Mouse (Mus musculus) Muller cell, postnatal 12 days (primary cell): ENCODE results near the gene Trak1.
A peak's percentile ranks its signal among the peaks of the same experiment; 100 is the strongest.

Experiments used
- DNase-seq: peaks from one replicate; pipeline ENCODE4 v3.0.0-alpha.2; 2015; ENCODE audit errors: inconsistent ontology term

The Trak1 gene

DNA sequence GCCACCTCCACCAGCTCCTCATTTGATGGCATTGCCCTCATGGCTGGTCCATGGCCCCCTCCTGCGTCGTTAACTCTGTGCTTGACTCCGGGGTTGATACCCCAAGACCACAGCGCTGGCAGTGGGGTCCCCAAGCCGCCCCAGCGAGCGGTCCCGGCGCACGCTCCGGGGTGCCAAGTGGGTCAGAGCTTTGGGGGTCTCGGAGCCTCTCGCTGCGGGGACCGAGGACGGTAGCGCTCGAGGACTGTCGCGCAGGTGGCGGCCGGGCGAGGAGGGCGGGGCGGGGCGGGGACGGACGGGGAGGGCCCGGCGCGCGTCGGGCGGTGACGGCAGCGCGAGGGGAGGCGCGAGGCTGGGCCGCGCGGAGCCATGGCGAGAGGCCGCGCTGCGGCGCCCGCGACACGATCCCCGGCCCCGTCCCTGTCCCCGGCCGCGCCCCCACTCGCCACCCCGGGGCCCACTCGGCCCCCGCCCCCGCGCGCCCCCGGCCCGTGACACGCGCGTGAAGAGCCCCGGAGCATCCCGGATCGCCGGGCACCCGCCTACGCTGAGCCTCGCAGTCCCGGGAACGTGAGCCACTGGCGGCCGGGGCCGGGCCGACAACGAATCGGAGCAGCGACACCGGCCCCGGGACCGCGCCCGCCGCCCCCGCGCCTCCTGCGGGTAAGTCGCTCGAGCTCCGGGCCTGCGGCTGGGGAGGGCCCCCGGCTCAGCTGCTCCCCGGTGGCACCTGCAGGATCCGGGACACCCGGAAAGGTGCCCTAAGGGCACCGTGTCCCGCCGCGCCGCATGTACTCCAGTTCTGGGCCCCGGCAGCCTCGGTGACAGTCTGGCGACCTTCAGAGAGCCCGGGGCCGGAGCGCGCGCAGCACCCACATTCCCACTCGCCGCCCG lies at the start of gene Trak1:
TSS of gene Trak1 (plus strand) at position 332 of the 894 bp plus-strand sequence.
- peak; percentile 81 for DNase-seq

DNA sequence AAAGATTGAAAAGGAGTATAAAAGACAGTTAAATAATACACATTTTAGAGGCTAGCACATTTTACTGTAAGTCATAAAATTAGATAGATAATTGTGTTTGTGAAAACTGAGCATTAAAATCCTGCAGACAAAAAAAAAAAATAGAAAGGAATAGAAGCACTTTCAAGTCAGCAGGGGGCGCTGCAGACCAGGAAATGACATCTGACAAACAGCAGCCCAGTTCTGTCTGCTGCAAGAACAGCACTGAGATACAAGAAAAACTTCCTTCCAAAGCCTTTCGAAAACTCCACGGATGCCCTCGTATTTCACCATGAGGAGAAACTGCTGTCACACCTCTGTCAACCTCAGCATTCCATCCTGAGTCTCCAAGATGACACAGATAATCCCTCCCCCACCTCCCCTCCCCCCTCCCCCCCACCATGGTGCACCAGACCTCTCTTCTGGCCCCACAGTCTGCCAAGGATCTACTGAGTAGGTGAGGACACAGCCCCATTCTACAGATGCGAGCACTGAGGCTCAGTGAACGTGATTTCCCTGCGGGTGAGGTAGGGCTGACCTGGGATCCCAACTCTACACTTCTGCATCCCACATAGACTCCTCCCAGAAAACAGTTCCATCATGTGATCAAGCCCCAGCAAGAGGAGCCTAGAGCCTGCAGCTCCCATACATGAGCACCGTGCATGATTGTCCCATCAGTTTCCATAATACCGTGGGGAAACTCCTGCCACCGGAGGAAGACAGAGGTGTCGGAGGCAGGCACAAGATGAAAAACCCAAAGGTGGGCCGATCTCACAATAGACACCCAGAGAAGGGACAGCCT lies 49.1 kb upstream of the Trak1 start:
- peak; percentile 37 for DNase-seq

DNA sequence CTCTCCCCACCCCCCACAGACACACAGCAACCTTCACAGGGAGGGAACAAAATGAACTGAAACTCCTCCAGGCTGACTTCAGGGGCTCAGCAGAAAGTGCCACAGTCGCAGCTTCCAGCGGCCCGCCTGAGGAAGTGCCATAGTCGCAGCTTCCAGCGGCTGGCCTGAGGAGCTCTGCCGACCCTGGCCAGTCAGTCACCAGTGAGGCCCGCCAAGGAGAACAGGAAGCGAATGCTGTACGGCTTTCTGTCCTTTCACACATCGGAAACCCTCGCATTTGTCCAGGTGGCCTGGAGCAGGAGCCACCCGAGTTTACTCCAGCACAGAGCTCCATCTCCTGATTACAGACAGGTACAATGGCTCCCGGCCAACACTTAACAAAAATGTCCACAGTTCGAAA lies 47.5 kb upstream of the Trak1 start:
- no peak for DNase-seq

GRCm38 (mm10) chr9:121250854-121251253 lies 46.4 kb upstream of the Trak1 start:
- no peak for DNase-seq

- peak; percentile 28 for DNase-seq
Measured at GRCm38 (mm10) chr9:121253983-121254382, 43.3 kb upstream of the Trak1 start.

- no peak for DNase-seq
Measured at GRCm38 (mm10) chr9:121254761-121255160, 42.5 kb upstream of the Trak1 start.

DNA sequence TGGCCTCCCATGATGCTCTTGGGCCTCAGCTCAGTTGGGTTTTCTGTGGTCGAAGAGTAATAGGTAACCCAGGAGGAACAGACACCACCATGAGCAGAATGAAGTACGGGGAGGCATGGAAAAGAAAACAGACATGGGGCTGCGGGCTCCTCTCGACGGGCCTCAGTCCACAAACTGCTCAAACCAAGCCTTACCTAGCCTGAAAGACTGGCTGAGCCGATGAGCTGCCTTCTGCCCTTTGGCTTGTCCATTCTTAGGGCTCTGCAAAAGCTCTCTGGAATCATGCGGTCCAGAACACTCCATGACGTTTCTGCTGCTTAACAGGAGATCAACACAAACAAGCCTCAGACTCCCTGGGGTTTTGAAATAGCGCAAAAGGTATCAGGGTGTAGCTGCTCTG lies 40.2 kb upstream of the Trak1 start:
- no peak for DNase-seq

GRCm38 (mm10) chr9:121265307-121265706 lies 32.0 kb upstream of the Trak1 start:
- no peak for DNase-seq

- no peak for DNase-seq
Measured at GRCm38 (mm10) chr9:121271149-121271548, 26.2 kb upstream of the Trak1 start.

DNA sequence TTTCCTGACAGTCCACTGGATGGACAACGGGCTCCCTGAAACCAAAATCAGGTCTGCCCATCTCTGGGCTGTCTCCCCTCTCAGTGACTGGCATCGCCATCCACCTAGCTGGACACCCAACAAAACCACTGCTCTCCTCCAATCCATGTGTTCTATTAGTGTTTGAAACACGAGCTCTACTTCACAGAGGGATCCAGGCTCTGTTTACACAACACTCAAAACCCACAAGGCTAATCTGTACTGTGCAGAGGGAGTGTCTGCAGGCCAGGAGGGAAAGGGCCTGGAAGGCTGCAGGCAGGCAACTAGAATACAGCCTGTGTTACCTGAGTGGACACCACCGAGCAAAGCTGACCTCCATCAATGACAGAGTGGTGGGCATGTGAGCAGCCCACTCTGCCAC lies 25.7 kb upstream of the Trak1 start:
- no peak for DNase-seq

DNA sequence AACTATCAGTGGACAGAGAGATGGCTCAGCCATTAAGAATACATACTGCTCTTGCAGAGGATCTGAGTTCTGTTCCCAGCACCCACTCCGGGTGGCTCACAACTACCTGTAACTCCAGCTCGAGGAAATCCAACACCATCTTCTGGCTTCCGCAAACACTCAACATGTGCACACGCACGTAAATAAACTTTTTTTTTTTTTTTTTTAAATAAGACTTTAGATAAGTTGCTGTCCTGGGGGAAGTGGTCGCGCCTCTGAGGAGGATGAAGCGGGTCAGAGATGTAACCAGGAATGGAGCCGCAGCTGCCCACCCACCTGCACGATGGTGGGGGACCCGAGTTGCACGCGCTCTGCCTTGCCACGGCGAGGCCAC lies 20.6 kb upstream of the Trak1 start:
- no peak for DNase-seq

DNA sequence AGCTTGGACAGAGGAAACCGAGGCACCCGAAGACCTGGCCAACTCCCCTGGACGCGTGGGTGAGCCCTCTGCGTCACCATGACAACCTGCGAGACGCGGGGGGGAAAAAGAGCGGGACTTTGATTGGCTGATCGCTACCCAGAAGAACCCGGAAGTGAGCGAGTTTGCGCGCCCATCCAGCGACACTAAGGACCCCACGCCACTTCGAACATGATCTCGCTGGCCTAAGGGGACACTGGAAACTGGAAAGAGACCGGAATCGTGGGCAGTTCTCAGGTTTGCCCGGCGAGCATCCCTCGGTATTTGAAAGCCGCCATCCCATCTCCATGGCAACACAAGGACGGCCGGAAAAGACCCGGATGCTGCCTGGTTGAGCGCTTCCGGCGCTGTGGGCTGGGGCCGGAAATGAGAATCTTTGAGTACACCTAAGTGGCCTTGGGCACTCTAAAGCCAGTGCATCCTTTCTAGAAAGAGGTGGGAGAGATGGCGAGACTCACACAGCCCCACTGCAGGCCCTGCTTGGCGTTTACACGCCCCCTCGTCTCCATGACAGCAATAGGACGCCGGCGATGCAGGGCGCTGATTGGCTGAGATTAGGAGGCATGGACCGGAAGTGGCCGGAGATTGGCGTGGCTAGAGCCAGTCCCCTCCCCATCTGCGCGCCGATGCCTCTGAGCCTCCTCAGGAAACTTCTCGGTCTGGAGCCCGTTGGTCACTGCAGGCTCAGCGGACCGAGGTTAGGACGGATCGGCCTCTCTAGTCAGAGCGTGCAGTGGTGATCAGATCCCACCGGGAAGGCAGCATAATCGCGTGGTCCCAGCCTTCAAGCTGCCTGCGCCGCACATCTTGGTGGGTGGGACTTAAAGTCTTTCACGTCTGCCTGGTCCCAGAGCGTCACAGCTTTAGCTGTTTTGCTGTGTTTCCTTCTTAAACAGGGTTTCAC lies 19.9 kb upstream of the Trak1 start, which contains the start of gene Ulk4:
TSS of gene Ulk4 (minus strand) at position 80 of the 943 bp plus-strand sequence.
- peak; percentile 95 for DNase-seq

GRCm38 (mm10) chr9:121279216-121279615 lies 18.1 kb upstream of the Trak1 start:
- no peak for DNase-seq

DNA sequence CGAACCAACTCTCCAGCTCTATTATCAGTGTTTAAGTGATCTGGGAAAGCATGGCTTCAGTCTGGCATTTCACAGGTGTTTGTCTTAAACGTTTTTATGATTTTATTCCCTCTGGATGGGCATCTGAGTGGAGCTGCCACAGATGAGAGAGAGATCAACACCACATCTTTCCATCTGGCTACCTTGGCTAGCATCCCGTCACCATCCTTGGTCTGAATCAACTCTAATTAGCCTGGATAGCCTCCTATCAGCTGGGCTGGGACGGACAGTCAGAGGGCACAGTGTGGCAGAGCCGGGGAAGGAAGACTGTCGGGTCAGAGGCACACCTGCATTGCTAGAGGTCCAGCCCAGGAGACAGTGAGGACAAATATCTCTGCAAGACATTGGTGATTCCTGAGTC lies 15.4 kb upstream of the Trak1 start:
- DNase-seq = no peak

DNA sequence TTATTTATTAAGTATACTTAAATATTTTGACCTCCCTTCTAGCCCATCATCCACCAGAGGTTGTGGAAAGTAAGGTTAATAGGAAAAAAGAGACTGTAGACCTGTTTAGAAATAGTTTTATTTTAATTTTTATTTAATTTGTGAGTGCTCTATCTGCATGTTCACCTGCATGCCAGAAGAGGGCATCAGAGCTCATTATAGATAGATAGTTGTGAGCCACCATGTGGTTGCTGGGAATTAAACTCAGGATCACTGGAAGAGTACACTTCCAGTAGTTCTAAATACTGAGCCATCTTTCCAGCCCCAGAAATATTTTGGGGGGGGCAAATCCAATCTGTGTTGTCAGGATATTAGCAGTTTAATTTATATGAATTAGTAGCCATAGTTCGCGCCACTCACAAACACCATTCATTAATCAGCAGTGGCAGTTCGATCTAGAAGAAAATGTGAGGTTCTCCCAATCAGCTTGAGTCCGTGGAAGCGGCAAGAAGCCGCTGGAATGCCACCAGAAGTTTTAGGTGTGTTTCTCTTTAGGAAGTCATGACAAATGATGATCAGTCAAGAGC lies 13.6 kb upstream of the Trak1 start:
- peak; percentile 38 for DNase-seq

DNA sequence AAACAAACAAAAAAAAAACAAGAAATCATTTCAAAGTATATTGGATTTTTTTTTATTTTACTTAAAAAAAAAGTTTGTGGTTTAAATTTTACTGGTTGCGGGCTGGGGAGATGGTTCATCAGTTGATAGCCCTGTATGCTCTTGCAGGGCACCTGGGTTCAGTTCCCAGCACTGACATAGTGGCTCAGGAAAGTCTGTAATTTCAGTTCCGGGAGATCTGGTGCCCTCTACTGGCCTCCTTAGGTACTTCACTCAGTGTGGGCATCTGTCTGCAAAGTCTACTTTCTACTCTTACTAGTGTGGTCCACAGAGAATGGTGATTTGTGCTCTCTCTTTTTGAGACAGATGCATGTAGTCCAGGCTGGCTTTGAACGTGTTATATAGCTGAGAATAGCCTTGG lies 12.9 kb upstream of the Trak1 start:
- no peak for DNase-seq

DNA sequence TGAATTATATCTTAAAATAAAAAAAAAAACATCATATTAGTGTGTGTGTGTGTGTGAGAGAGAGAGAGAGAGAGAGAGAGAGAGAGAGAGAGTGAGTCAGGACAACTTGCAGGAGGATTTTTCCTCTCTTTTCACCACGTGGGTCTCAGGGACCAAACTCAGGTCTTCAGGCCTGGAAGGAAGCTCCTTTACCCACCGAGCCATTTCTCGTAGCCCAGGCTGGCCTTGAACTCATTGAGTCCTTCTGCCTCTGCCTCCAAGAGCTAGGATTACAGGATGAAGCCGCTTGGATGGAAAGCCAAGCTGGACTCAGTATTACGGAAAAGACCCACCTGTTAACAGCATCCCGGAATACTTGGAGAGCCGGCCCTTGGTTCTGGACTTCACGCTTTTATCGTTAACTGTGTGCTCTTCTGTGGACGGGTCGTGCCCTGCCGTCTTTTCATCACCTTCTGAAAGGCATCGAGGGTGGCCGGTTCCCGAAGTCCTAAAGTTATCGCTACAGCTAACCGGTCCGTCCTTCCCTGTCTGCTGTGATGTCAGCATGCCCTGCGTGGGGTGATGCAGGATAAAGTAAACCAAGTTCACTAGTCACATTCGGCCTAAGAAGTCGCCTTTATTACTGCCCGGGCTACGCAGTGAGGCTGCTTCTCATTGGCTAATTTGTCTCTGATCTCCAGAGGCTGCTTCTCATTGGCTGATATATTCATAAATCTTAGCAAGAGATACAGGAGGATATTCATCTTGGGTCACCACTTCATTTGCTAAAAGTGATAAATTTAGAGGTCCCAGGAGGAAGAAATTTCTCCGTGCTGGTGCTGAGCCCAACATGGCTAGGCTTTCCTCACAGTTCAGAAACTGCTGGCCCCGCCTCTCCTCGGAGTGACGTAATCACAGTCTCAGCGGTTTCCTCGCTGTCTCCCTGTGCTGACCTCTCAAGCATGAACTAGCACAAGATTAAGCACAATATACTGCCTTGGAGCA lies 11.7 kb upstream of the Trak1 start:
- DNase-seq = peak; percentile 79

- DNase-seq = no peak
Measured at GRCm38 (mm10) chr9:121286325-121286901, 10.9 kb upstream of the Trak1 start.

DNA sequence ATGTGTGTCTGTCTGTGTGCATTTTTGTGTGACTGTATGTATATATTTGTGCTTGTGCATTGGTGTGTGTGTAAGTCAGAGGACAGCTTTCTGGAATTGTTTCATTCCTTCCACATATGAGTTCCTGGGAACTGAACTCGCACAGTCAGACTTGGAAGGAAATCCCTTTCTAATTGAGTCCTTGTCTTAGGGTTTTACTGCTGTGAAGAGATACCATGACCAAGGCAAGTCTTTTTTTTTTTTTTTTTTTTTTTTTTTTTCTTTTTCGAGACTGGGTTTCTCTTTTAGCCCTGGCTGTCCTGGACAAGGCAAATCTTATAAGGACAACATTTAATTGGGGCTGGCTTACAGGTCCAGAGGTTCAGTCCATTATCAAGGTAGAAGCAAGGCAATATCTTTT lies 6.0 kb upstream of the Trak1 start:
- DNase-seq = no peak

DNA sequence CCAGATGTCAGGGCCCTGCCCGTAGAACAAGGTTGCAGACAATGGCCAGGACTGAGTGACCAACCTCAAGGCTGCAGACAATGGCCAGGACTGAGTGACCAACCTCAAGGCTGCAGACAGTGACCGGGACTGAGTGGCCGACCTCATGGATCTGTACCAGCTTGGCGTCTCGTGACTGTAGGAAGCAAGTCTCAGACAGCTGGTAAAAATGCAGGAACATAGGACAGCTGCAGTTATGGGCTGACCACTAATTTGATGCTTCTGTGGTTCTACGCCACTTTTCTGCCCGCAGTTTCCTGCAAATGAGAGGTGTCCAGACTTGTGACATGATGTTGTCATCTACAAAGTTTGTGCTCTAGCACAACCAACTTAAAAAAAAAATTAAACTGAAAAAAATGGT lies 4.1 kb upstream of the Trak1 start:
- DNase-seq = no peak
